Mouse (Mus musculus) embryonic fibroblast, embryonic 13.5 days (primary cell): ENCODE data around the gene Dlg2.

Experiments used
- CTCF ChIP-seq: IDR thresholded peaks from 2 replicates; pipeline ENCODE4 v1.5.1; 2011; ENCODE audit warnings: mild to moderate bottlenecking, control low read depth, low read length, moderate library complexity, borderline replicate concordance; ENCODE audit not compliant: insufficient read depth
- POLR2A ChIP-seq: IDR thresholded peaks from 2 replicates; pipeline ENCODE4 v1.6.1; 2011; ENCODE audit warnings: low read depth, mild to moderate bottlenecking, control low read depth, low read length, moderate library complexity

DNA sequence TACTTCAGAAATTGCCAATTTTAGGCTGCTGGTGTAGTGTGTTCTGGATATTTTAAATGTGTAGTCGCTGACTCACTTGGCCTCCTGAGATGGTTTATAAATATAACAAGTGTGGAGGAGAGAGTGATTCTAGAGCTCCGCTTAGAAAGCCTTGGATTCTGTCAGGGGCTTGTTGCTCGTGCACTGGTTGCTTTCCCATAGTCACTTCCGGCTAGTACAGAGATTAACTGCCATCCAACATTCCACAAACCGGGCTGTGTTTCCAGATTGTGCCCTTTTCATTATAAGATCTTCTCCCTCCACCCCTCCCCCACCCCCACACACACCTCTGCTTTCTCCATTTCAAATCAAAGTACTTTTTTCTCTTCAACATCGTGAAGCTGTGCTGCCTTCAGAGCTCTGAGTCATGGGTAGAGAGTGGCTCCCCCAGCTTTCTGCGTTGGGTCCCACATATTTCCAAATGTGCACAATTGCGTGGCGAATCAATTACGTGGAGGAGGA, 893.4 kb downstream of the Dlg2 start:
- no peak for TF ChIP-seq CTCF
- TF ChIP-seq POLR2A, result no peak
